Mouse (Mus musculus) heart, postnatal 0 days (tissue): ENCODE results near the gene Srpk2.

ENCODE experiments used
- CTCF ChIP-seq: IDR thresholded peaks from 2 replicates; pipeline ENCODE4 v1.5.1; 2016; ENCODE audit warnings: antibody characterized with exemption, control low read depth, low read depth
- EP300 ChIP-seq: IDR thresholded peaks from 2 replicates; pipeline ENCODE4 v1.6.1; 2016; ENCODE audit warnings: antibody characterized with exemption, low read depth

DNA sequence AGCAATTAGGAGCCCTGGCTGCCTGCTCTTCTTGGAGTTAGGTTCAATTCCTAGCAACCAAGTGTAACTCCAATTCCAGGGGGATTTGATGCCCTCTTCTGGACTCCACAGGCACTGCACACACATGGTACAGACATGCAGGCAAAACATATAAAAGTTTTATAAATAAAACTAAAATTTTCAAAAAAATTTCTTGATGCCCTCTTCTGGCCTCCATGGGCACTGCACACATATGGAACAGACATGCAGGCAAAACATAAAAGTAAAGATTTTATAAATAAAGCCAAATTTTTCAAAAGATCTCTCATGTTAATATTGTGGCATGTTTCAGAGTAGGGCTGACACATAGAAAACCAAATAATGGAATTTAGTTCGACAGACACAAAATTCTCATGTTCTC, 25.2 kb upstream of the Srpk2 start:
- TF ChIP-seq CTCF (no peak), EP300 (no peak)
